Mouse (Mus musculus): ENCODE results near the gene Cyb5r3. TPM values are rescaled to one million over a fixed set of nuclear protein-coding genes. Genes with fewer than 3 reads are reported as not detected.
A peak's percentile ranks its signal among the peaks of the same experiment; 100 is the strongest.

Cyb5r3 gene
- total and polyA plus RNA-seq, 3 experiments: 22.6 to 67.0 TPM; not detected in 1

GRCm38 (mm10) chr15:83215322-83216216 is 43.2 kb upstream of the Cyb5r3 start:
- TF ChIP-seq BHLHE40 (IDR thresholded peaks at IDR 0.05; ENCODE audit: borderline replicate concordance, low read depth, low read length): no peak
- no peak for TF ChIP-seq USF1 (IDR thresholded peaks at IDR 0.05; ENCODE audit: low read depth, low read length)
- TF ChIP-seq MYB (IDR thresholded peaks at IDR 0.05; ENCODE audit: low read depth, low read length): no peak
- no peak for TF ChIP-seq MEF2A (IDR thresholded peaks at IDR 0.05; ENCODE audit: extremely low read depth, insufficient replicate concordance, low read depth, low read length, poor library complexity, severe bottlenecking)
- TF ChIP-seq ZC3H11A (IDR thresholded peaks at IDR 0.05; ENCODE audit: low read depth, low read length): no peak
- no peak for TF ChIP-seq RAD21 (IDR thresholded peaks at IDR 0.05; ENCODE audit: low read depth, low read length)
- no peak for TF ChIP-seq ETS1 (IDR thresholded peaks at IDR 0.05; ENCODE audit: low read depth, low read length)
- no peak for TF ChIP-seq SMC3 (IDR thresholded peaks at IDR 0.05; ENCODE audit: low read depth, low read length)
- TF ChIP-seq MXI1 (IDR thresholded peaks at IDR 0.05; ENCODE audit: low read depth, low read length): no peak
- TF ChIP-seq MYC (IDR thresholded peaks at IDR 0.05; ENCODE audit: low read depth, low read length): no peak
- TF ChIP-seq CHD1 (IDR thresholded peaks at IDR 0.05; ENCODE audit: low read depth, low read length): no peak
- TF ChIP-seq POLR2AphosphoS2 (IDR thresholded peaks at IDR 0.05; ENCODE audit: low read length): no peak
- no peak for TF ChIP-seq TAL1 (IDR thresholded peaks at IDR 0.05; ENCODE audit: low read length)
- no peaks in the 10 kb centered on the region for H3K36me3 ChIP-seq (ENCODE audit: control insufficient read depth in 1 of 2, insufficient read depth in 2 of 2, low read length in 2 of 2)
- H3K27ac ChIP-seq (ENCODE audit: control insufficient read depth, low read depth, low read length): no peak overlapping the region
- H3K4me3 ChIP-seq (ENCODE audit: control insufficient read depth in 1 of 2, insufficient read depth in 1 of 2, low read depth in 2 of 2, low read length in 2 of 2): no peak overlapping the region
- H3K9me3 ChIP-seq (replicated peaks; ENCODE audit: insufficient read depth, low read length): no peaks in the 10 kb centered on the region
- H3K79me2 ChIP-seq (ENCODE audit: control insufficient read depth, insufficient read depth, low read length, poor library complexity): no peaks in the 10 kb centered on the region
- no peaks in the 10 kb centered on the region for H3K4me1 ChIP-seq (ENCODE audit: control insufficient read depth in 1 of 2, insufficient read depth in 2 of 2, low read length in 2 of 2)
- no peak overlapping the region for H3K9ac ChIP-seq (ENCODE audit: control insufficient read depth, low read depth, low read length, poor library complexity, severe bottlenecking)
- H3K27me3 ChIP-seq (ENCODE audit: control insufficient read depth in 1 of 2, insufficient read depth in 2 of 2, low read length in 2 of 2): no peaks in the 10 kb centered on the region
- no peak for DNase-seq (ENCODE audit: low read depth, low spot score)

GRCm38 (mm10) chr15:83210229-83210628 is 37.8 kb upstream of the Cyb5r3 start:
- Histone ChIP-seq H3K36me3 (ENCODE audit: control insufficient read depth in 1 of 2, insufficient read depth in 2 of 2, low read length in 2 of 2) (no peaks in the 10 kb centered on the region), H3K9ac (ENCODE audit: control insufficient read depth, low read depth, low read length, poor library complexity, severe bottlenecking) (no peak overlapping the region), H3K9me3 (replicated peaks; ENCODE audit: insufficient read depth, low read length) (no peaks in the 10 kb centered on the region), H3K4me1 (ENCODE audit: control insufficient read depth in 1 of 2, insufficient read depth in 2 of 2, low read length in 2 of 2) (no peaks in the 10 kb centered on the region), H3K27ac (ENCODE audit: control insufficient read depth, low read depth, low read length) (no peak overlapping the region), H3K4me3 (ENCODE audit: control insufficient read depth in 1 of 2, insufficient read depth in 1 of 2, low read depth in 2 of 2, low read length in 2 of 2) (no peak overlapping the region), H3K27me3 (ENCODE audit: control insufficient read depth in 1 of 2, insufficient read depth in 2 of 2, low read length in 2 of 2) (no peaks in the 10 kb centered on the region), H3K79me2 (ENCODE audit: control insufficient read depth, insufficient read depth, low read length, poor library complexity) (no peaks in the 10 kb centered on the region)
- TF ChIP-seq MAZ (IDR thresholded peaks at IDR 0.05; ENCODE audit: low read depth, low read length) (no peak), CTCF (IDR thresholded peaks at IDR 0.05 in 2 of 3, conservative IDR thresholded peaks at IDR 0.05 in 1 of 3; ENCODE audit: control insufficient read depth in 1 of 3, insufficient read depth in 1 of 3, low read depth in 2 of 3, low read length in 3 of 3, poor library complexity in 1 of 3, severe bottlenecking in 1 of 3) (peak; percentile 66 to 81 (median 69)), ZC3H11A (IDR thresholded peaks at IDR 0.05; ENCODE audit: low read depth, low read length) (peak; percentile 69), BHLHE40 (IDR thresholded peaks at IDR 0.05; ENCODE audit: borderline replicate concordance, low read depth, low read length) (no peak), SMC3 (IDR thresholded peaks at IDR 0.05; ENCODE audit: low read depth, low read length) (peak; percentile 94), RAD21 (IDR thresholded peaks at IDR 0.05; ENCODE audit: low read depth, low read length) (peak; percentile 74), ZMIZ1 (IDR thresholded peaks at IDR 0.05; ENCODE audit: low read depth, low read length) (no peak), GABPA (IDR thresholded peaks at IDR 0.05; ENCODE audit: low read depth, low read length) (no peak), TCF12 (IDR thresholded peaks at IDR 0.05; ENCODE audit: low read depth, low read length) (no peak), ELF1 (IDR thresholded peaks at IDR 0.05; ENCODE audit: low read depth, low read length) (no peak), SIN3A (IDR thresholded peaks at IDR 0.05; ENCODE audit: low read length) (no peak)
- peak; percentile 71 for DNase-seq (ENCODE audit: low read depth, low spot score)
